In genomic region chr19:41982791-41983150, GRCm38 (mm10) we compare ENCODE assay signal across 9 mouse cellular contexts. TPM values are rescaled to one million over a fixed set of nuclear protein-coding genes. Genes with fewer than 3 reads are reported as not detected.
DNase-seq lines count a peak whose midpoint lies in the region; ATAC-seq and TF ChIP-seq lines count a peak whose summit lies in the region.
"Had no signal": no experiment of that assay in that cellular context is flagged by ENCODE, and none has a peak within 500 bp of the region (broad histone marks: within the 10 kb centered on the region; RNA-seq: fewer than 3 reads in every experiment).

No protein-coding gene starts in this region.

- DNase-seq in thymus, postnatal 14 days: peak; percentile 13
- no peak for DNase-seq in thymus, postnatal 36 days
- no peak for DNase-seq in limb, embryonic 10.5 days (ENCODE audit: low spot score)
- DNase-seq in midbrain, postnatal 0 days (ENCODE audit: low spot score): no peak
- no peak for DNase-seq in spleen, adult 12 weeks (ENCODE audit: low spot score)
- no peak for DNase-seq in gastrocnemius, postnatal 36 days
- no peak for DNase-seq in right cerebral cortex, postnatal 25 days

- H3K9ac ChIP-seq in embryonic facial prominence, embryonic 13.5 days: peak overlapping the region; percentile 89
- no peak overlapping the region for H3K9ac ChIP-seq in midbrain, postnatal 0 days (replicated peaks; ENCODE audit: low read length, poor library complexity, severe bottlenecking)

- TF ChIP-seq CTCF in midbrain, postnatal 0 days (IDR thresholded peaks at IDR 0.05): no peak

- H3K4me2 ChIP-seq in embryonic facial prominence, embryonic 13.5 days: peak overlapping the region; percentile 79
- H3K4me2 ChIP-seq in midbrain, postnatal 0 days (ENCODE audit: low read depth, low read length, poor library complexity, severe bottlenecking): peak overlapping the region; percentile 99

- peak overlapping the region; percentile 89 for H3K27ac ChIP-seq in embryonic facial prominence, embryonic 13.5 days
- H3K27ac ChIP-seq in limb, embryonic 10.5 days: peak overlapping the region; percentile 91
- no peak overlapping the region for H3K27ac ChIP-seq in midbrain, postnatal 0 days (ENCODE audit: low read depth, low read length)

- H3K4me1 ChIP-seq in embryonic facial prominence, embryonic 13.5 days: peaks cover 33% of the 10 kb centered on the region
- H3K4me1 ChIP-seq in limb, embryonic 10.5 days: peaks cover 20% of the 10 kb centered on the region
- H3K4me1 ChIP-seq in midbrain, postnatal 0 days (ENCODE audit: insufficient read depth, low read length): no peaks in the 10 kb centered on the region

- intact Hi-C loops in gastrocnemius, postnatal 36 days (cut with DNase I): no loop called here

- peak overlapping the region; percentile 88 for H3K4me3 ChIP-seq in embryonic facial prominence, embryonic 13.5 days
- H3K4me3 ChIP-seq in limb, embryonic 10.5 days: peak overlapping the region; percentile 77
- peak overlapping the region; percentile 86; the same call in 1 of the 2 replicates for H3K4me3 ChIP-seq in midbrain, postnatal 0 days (ENCODE audit: low read depth, low read length)

- H3K9me3 ChIP-seq in embryonic facial prominence, embryonic 13.5 days: no peaks in the 10 kb centered on the region
- H3K9me3 ChIP-seq in limb, embryonic 10.5 days (replicated peaks): no peaks in the 10 kb centered on the region
- H3K9me3 ChIP-seq in midbrain, postnatal 0 days (ENCODE audit: low read length): no peaks in the 10 kb centered on the region

- WGBS in embryonic facial prominence, embryonic 13.5 days: 1% methylated on average over 4 of the region's 4 CpGs
- 6% methylated on average over 4 of the region's 4 CpGs for WGBS in limb, embryonic 10.5 days
- WGBS in midbrain, postnatal 0 days: 10% methylated on average over 4 of the region's 4 CpGs

- no peaks in the 10 kb centered on the region for H3K27me3 ChIP-seq in embryonic facial prominence, embryonic 13.5 days
- H3K27me3 ChIP-seq in limb, embryonic 10.5 days (ENCODE audit: low read depth, poor library complexity, severe bottlenecking): peaks cover 14% of the 10 kb centered on the region
- 0 out of 2 replicates have a peak, but pooled peaks cover 4% of the 10 kb centered on the region for H3K27me3 ChIP-seq in midbrain, postnatal 0 days (ENCODE audit: insufficient read depth, low read length)

- ATAC-seq in embryonic facial prominence, embryonic 13.5 days (ENCODE audit: insufficient number of reproducible peaks, insufficient read depth, low FRiP score, low TSS enrichment, low read depth): no peak
- ATAC-seq in midbrain, postnatal 0 days (ENCODE audit: low FRiP score): no peak

- H3K36me3 ChIP-seq in embryonic facial prominence, embryonic 13.5 days: no peaks in the 10 kb centered on the region
- peaks cover 1% of the 10 kb centered on the region; the same call in 1 of the 2 replicates for H3K36me3 ChIP-seq in limb, embryonic 10.5 days
- no peaks in the 10 kb centered on the region for H3K36me3 ChIP-seq in midbrain, postnatal 0 days (ENCODE audit: insufficient read depth, low read length)

RNA-seq across cellular contexts. Expression of gene Ubtd1, which starts 1.2 kb away (rescaled TPM):
- 23.0 and 23.5 TPM in 2 replicates for polyA plus RNA-seq in embryonic facial prominence, embryonic 13.5 days (2015; fragmentation: Nextera tagmentation; extraction: Ambion mirVana)
- polyA plus RNA-seq in limb, embryonic 10.5 days (2016; fragmentation: Nextera tagmentation; extraction: Ambion mirVana): 14.2 and 15.1 TPM in 2 replicates
- 17.5 and 22.1 TPM in 2 replicates for total RNA-seq in midbrain, postnatal 0 days (2014; rRNA removed)
- polyA plus RNA-seq in midbrain, postnatal 0 days (2015; fragmentation: Nextera tagmentation; extraction: Ambion mirVana): 12.2 and 12.8 TPM in 2 replicates
- 10 to 100 TPM; 11.7 to 13.4 TPM for total RNA-seq in gastrocnemius, postnatal 36 days (2021)

RNA-seq across cellular contexts. Expression of gene Mms19, which starts 1.8 kb away (rescaled TPM):
- polyA plus RNA-seq in embryonic facial prominence, embryonic 13.5 days (2015; fragmentation: Nextera tagmentation; extraction: Ambion mirVana): 41.2 and 41.7 TPM in 2 replicates
- polyA plus RNA-seq in limb, embryonic 10.5 days (2016; fragmentation: Nextera tagmentation; extraction: Ambion mirVana): 39.9 and 52.5 TPM in 2 replicates
- 45.7 and 62.5 TPM in 2 replicates for total RNA-seq in midbrain, postnatal 0 days (2014; rRNA removed)
- 26.1 TPM in 2 replicates for polyA plus RNA-seq in midbrain, postnatal 0 days (2015; fragmentation: Nextera tagmentation; extraction: Ambion mirVana)
- total RNA-seq in gastrocnemius, postnatal 36 days (2021): 1 to 10 TPM; 6.6 to 7.7 TPM

RNA-seq across cellular contexts. Expression of gene Zdhhc16, which starts 49.5 kb away (rescaled TPM):
- 91.2 and 97.3 TPM in 2 replicates for polyA plus RNA-seq in embryonic facial prominence, embryonic 13.5 days (2015; fragmentation: Nextera tagmentation; extraction: Ambion mirVana)
- polyA plus RNA-seq in limb, embryonic 10.5 days (2016; fragmentation: Nextera tagmentation; extraction: Ambion mirVana): 92.0 and 96.5 TPM in 2 replicates
- 49.2 and 61.9 TPM in 2 replicates for total RNA-seq in midbrain, postnatal 0 days (2014; rRNA removed)
- polyA plus RNA-seq in midbrain, postnatal 0 days (2015; fragmentation: Nextera tagmentation; extraction: Ambion mirVana): 86.7 and 91.0 TPM in 2 replicates
- 10 to 100 TPM; 20.7 to 21.3 TPM for total RNA-seq in gastrocnemius, postnatal 36 days (2021)

RNA-seq across cellular contexts. Expression of gene Exosc1, which starts 49.5 kb away (rescaled TPM):
- polyA plus RNA-seq in embryonic facial prominence, embryonic 13.5 days (2015; fragmentation: Nextera tagmentation; extraction: Ambion mirVana): 88.2 and 90.2 TPM in 2 replicates
- polyA plus RNA-seq in limb, embryonic 10.5 days (2016; fragmentation: Nextera tagmentation; extraction: Ambion mirVana): 91.7 and 102 TPM in 2 replicates
- total RNA-seq in midbrain, postnatal 0 days (2014; rRNA removed): 18.0 and 28.8 TPM in 2 replicates
- 61.2 and 62.3 TPM in 2 replicates for polyA plus RNA-seq in midbrain, postnatal 0 days (2015; fragmentation: Nextera tagmentation; extraction: Ambion mirVana)
- 10 to 100 TPM; 13.2 to 15.3 TPM for total RNA-seq in gastrocnemius, postnatal 36 days (2021)

RNA-seq across cellular contexts. Expression of gene Ankrd2, which starts 53.0 kb away (rescaled TPM):
- polyA plus RNA-seq in embryonic facial prominence, embryonic 13.5 days (2015; fragmentation: Nextera tagmentation; extraction: Ambion mirVana): 0.25 and 0.31 TPM in 2 replicates
- polyA plus RNA-seq in limb, embryonic 10.5 days (2016; fragmentation: Nextera tagmentation; extraction: Ambion mirVana): not detected in 2 replicates
- 0.71 and 1.7 TPM in 2 replicates for total RNA-seq in midbrain, postnatal 0 days (2014; rRNA removed)
- polyA plus RNA-seq in midbrain, postnatal 0 days (2015; fragmentation: Nextera tagmentation; extraction: Ambion mirVana): 0.81 and 2.4 TPM in 2 replicates
- 100 to 1,000 TPM; 121 to 331 TPM for total RNA-seq in gastrocnemius, postnatal 36 days (2021)
- polyA plus RNA-seq: large intestine, adult 2 months had no signal
